Mouse (Mus musculus) heart, postnatal 0 days (tissue): ENCODE data around the gene Rptor. TPM values are rescaled to one million over a fixed set of nuclear protein-coding genes. Genes with fewer than 3 reads are reported as not detected.

Experiments used
- ATAC-seq: fragments of 200-750 bp; cut with Nextera tagmentation; 2 replicates; pipeline ENCODE4 v1.8.0; 2017; ENCODE audit warnings: low read depth, moderate number of reproducible peaks, moderate library complexity; ENCODE audit not compliant: insufficient read depth
- DNase-seq: peaks from one replicate; pipeline ENCODE4 v3.0.0-alpha.2; 2016; ENCODE audit warnings: low spot score
- H3K27ac ChIP-seq: fragments of 300-500 bp; sonication (generic); 2 replicates; pipeline ENCODE4 v1.5.1; 2014; ENCODE audit warnings: low read depth, mild to moderate bottlenecking
- H3K27me3 ChIP-seq: fragments of 300-500 bp; sonication (generic); 2 replicates; pipeline ENCODE4 v1.6.1; 2014; ENCODE audit warnings: low read length, mixed read lengths; ENCODE audit not compliant: control insufficient read depth, insufficient read depth
- H3K36me3 ChIP-seq: fragments of 300-500 bp; sonication (generic); replicated peaks from 2 replicates; pipeline ENCODE4 v1.6.1; 2014; ENCODE audit warnings: low read length, mixed read lengths; ENCODE audit not compliant: control insufficient read depth, insufficient read depth
- H3K4me1 ChIP-seq: fragments of 300-500 bp; sonication (generic); 2 replicates; pipeline ENCODE4 v1.6.1; 2014; ENCODE audit warnings: antibody characterized with exemption; ENCODE audit not compliant: control insufficient read depth, insufficient read depth
- H3K4me2 ChIP-seq: fragments of 300-500 bp; sonication (generic); 2 replicates; pipeline ENCODE4 v1.6.1; 2014; ENCODE audit warnings: low read depth, mild to moderate bottlenecking, low read length, moderate library complexity
- H3K4me3 ChIP-seq: fragments of 300-500 bp; sonication (generic); 2 replicates; pipeline ENCODE4 v1.5.1; 2014; ENCODE audit warnings: low read depth, low read length
- H3K9ac ChIP-seq: fragments of 300-500 bp; sonication (generic); replicated peaks from 2 replicates; pipeline ENCODE4 v1.6.1; 2014; ENCODE audit warnings: low read depth, low read length, mixed read lengths
- H3K9me3 ChIP-seq: fragments of 300-500 bp; sonication (generic); replicated peaks from 2 replicates; pipeline ENCODE4 v1.6.1; 2016; ENCODE audit warnings: low read length; ENCODE audit not compliant: control insufficient read depth
- CTCF ChIP-seq: IDR thresholded peaks from 2 replicates; pipeline ENCODE4 v1.5.1; 2016; ENCODE audit warnings: antibody characterized with exemption, control low read depth, low read depth
- EP300 ChIP-seq: IDR thresholded peaks from 2 replicates; pipeline ENCODE4 v1.6.1; 2016; ENCODE audit warnings: antibody characterized with exemption, low read depth
- WGBS: fragments of 180-500 bp; shearing (Covaris S2); extraction: QIAGEN DNeasy Blood & Tissue Kit; methylation state at CpG from one replicate; pipeline ENCODE4 v1.1.7; 2014; 5-methylcytosine and 5-hydroxymethylcytosine counted together
- polyA plus RNA-seq: library from polyadenylated mRNA; unstranded; fragments of >200 nt; fragmentation: Nextera tagmentation; extraction: Ambion mirVana; gene quantifications from 2 replicates; pipeline ENCODE4 v1.2.1, GENCODE M21; 2015
- total RNA-seq: library from RNA; depleted of rRNA; stranded (reverse); fragments of >200 nt; gene quantifications from 2 replicates; pipeline ENCODE4 v1.2.3, GENCODE M21; 2014; ENCODE audit warnings: low replicate concordance

Rptor gene
- total and polyA plus RNA-seq, 2 experiments from 2014 or later = 4.8 to 39.8 TPM

DNA sequence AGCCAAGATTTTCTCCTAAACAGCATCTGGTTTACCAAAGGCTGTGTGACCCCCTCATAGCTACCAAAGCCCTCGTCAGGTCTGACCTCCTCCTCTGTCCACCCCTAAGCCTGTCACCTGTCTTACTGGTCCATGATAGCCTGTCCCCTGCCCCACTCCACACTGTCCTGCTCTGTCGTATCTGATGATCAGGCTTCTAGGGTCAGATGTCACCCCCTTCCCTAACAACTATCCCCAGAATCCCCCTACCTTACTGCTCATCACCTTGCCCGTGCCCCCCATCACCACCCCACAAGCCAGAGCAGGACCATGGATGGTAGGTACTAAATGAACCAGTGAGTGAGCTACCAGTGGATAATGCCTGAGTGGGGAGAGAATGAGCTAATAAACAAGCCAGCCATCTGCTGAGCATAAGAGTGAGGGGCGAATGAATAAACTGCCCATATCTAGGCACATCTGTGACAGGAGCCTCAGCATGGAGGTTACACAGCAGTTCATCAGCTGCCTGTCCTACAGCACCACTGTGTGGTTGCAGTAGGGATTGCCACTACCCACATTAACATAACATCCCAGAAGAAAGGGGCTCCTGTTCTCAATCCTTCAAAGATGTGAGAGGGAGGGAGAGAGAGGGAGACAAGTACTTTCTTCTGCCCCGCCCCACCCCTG lies 302.0 kb downstream of the Rptor start:
- no peak overlapping the region for H3K9ac ChIP-seq
- no peaks in the 10 kb centered on the region for H3K9me3 ChIP-seq
- no peaks in the 10 kb centered on the region for H3K36me3 ChIP-seq
- H3K27me3 ChIP-seq = peaks cover 14% of the 10 kb centered on the region; the same call in 1 of the 2 replicates
- no peak overlapping the region for H3K4me2 ChIP-seq
- ATAC-seq = peak; percentile 40; the same call in 1 of the 2 replicates
- H3K4me3 ChIP-seq = no peak overlapping the region
- WGBS = 27% methylated on average over 5 of the region's 5 CpGs
- DNase-seq = peak; percentile 39
- H3K27ac ChIP-seq = no peak overlapping the region
- TF ChIP-seq EP300 = no peak
- peak; percentile 92 for TF ChIP-seq CTCF
- H3K4me1 ChIP-seq = no peaks in the 10 kb centered on the region

DNA sequence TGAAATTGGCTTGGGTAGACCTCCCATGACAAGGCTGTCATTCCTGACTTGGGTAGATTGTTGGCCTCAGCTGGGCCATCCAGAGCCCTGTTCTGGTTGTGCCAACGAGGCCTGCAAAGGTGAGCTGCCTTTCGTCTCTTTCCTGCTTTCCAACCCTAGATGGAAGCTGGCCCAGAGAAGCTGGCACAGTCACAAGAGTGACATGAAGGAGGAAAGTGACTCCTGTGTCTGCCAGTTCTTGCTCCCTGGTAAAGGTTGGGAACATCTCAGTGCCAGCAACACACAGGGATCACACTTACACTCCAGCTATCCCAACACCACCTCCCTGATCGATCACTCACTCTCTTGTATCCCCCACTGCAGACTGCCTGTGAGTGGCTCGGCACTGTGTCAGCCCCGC lies 303.1 kb downstream of the Rptor start:
- TF ChIP-seq EP300 (no peak), CTCF (no peak)
- H3K27ac ChIP-seq = no peak overlapping the region
- DNase-seq = no peak
- no peaks in the 10 kb centered on the region for H3K4me1 ChIP-seq
- no peak overlapping the region for H3K4me2 ChIP-seq
- H3K9ac ChIP-seq = no peak overlapping the region
- no peaks in the 10 kb centered on the region for H3K9me3 ChIP-seq
- H3K4me3 ChIP-seq = no peak overlapping the region
- no peak for ATAC-seq
- H3K36me3 ChIP-seq = no peaks in the 10 kb centered on the region
- H3K27me3 ChIP-seq = peaks cover 14% of the 10 kb centered on the region; the same call in 1 of the 2 replicates
- WGBS = 76% methylated on average over 5 of the region's 5 CpGs

DNA sequence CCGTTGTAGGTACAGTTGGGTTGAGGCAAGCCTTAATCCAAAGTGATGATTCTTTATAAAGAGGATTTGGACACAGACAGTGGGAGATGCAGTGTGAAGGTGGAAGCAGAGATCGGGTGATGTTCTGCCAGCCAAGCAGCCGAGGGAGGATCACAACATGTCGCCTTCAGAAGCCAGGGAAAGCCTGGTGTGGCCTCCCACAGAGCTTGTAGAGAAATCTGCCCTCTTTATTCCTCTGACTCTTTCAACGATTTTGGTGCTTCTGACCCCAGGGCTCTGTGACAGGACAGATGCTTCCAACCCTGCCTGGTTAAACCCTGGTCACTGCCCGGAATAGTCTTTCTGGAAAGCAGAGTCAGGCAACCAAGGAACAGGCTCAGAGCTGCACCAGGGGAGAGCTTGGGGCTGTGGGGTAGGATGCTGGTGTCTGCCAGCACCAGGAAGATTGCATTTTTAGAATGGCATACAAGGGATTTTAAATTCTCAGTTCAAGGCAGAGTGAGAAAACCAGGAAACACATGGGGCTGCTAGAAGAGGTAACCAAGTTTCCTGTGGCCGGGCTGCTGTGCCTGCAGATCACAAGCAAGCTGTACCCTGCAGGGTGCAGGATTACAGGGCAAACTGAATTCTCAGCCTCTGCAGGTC lies 304.4 kb downstream of the Rptor start:
- 29% methylated on average over 7 of the region's 7 CpGs for whole genome bisulfite sequencing
- TF ChIP-seq EP300 (no peak), CTCF (no peak)
- Histone ChIP-seq H3K9ac (no peak overlapping the region), H3K4me2 (no peak overlapping the region), H3K36me3 (no peaks in the 10 kb centered on the region), H3K4me1 (no peaks in the 10 kb centered on the region), H3K27me3 (peaks cover 14% of the 10 kb centered on the region; the same call in 1 of the 2 replicates), H3K9me3 (no peaks in the 10 kb centered on the region), H3K27ac (no peak overlapping the region), H3K4me3 (no peak overlapping the region)
- ATAC-seq = no peak
- DNase-seq = no peak

DNA sequence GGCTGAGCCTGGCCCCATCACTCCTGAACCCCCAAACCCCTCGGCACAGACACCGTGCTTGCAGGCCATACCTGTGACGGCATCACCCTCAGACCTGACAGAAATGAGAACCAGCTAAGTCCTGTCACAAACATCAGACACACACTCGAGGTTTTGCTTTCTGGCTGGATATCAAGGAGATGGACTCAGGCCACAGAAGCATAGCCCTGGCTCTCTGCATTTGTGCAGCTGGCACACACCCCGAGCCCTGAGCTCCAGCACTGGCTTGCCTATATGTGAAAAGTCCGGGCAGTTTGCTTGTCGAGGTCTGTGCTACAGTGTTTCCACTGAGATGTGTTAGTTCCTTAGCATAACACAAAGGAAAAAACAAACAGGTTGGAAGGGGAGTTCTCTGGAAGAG lies 305.0 kb downstream of the Rptor start:
- Histone ChIP-seq H3K9me3 (no peaks in the 10 kb centered on the region), H3K4me1 (peaks cover under 1% of the 10 kb centered on the region; the same call in 1 of the 2 replicates), H3K36me3 (no peaks in the 10 kb centered on the region), H3K27me3 (peaks cover 14% of the 10 kb centered on the region; the same call in 1 of the 2 replicates), H3K4me3 (no peak overlapping the region), H3K4me2 (no peak overlapping the region), H3K27ac (no peak overlapping the region), H3K9ac (no peak overlapping the region)
- TF ChIP-seq EP300 (no peak), CTCF (no peak)
- DNase-seq (no peak), ATAC-seq (no peak)
- WGBS = 46% methylated on average over 7 of the region's 7 CpGs

DNA sequence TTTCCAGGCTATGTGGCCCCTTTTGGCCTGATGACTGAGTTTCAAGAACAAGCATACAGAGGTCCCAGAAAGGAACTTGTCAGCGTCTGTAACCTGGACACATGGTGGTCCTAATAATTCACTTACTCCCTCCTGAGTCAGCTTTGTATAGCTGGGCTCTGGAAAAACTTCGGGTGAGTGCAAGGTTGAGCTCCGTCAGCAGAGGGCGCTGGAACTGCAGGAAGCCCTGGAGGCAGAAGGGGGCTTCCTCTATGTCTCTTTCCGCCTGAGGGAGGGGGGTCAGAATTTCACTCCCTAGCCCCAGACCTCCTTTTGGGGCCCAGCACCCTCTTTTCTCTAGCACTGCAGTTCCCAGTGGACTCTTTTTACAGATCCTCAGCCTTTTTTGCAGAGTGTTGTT lies 306.7 kb downstream of the Rptor start:
- DNase-seq (peak; percentile 63), ATAC-seq (no peak; the same call in 1 of the 2 replicates)
- Histone ChIP-seq H3K27ac (no peak overlapping the region), H3K36me3 (no peaks in the 10 kb centered on the region), H3K4me2 (peak overlapping the region; percentile 42), H3K9ac (no peak overlapping the region; the same call in 1 of the 2 replicates), H3K9me3 (no peaks in the 10 kb centered on the region), H3K27me3 (peaks cover 14% of the 10 kb centered on the region; the same call in 1 of the 2 replicates), H3K4me1 (peaks cover 9% of the 10 kb centered on the region), H3K4me3 (no peak overlapping the region)
- TF ChIP-seq EP300 (no peak), CTCF (peak; percentile 84)
- under 1% methylated on average over 5 of the region's 5 CpGs for WGBS
